Mouse (Mus musculus): ENCODE measurements around the gene Vsig2.

Gene Vsig2

DNA sequence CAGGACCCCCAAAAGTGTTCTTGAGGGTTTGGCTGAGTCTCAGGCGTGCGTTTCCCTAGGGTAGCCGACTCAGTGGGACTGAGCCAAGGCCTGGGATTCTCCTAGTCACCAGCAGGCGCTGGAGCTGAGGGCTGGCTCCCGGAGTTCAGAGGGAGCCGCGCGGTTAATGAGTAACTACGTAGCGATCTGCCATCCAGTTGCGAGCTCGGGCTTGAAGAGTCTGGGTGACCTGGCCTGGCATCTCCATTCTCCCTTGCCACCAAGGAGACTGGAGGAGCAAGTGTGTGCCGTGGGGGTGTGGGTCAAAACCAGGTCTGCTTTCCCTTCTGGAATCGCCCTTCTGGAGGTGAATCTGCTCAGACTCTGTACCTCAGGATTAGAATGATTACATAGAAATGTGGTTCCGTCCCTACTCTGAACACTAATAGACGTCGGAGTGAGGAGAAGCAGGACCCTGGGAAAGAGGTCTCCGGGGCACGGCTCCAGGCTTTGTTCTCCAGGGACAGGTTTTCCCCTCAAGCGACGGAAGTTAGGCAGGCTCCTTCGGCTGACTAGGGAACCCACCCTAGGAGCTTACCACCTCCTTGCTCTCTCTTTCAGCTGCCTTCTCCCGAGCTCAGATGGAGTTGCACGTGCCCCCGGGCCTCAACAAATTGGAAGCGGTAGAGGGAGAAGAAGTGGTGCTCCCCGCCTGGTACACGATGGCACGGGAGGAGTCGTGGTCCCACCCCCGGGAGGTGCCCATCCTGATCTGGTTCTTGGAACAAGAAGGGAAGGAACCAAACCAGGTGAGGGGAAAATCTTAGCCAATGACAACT lies 8.0 kb upstream of the Vsig2 start:
- DNase-seq (ENCODE audit: inconsistent ontology term) = peak; percentile 80

DNA sequence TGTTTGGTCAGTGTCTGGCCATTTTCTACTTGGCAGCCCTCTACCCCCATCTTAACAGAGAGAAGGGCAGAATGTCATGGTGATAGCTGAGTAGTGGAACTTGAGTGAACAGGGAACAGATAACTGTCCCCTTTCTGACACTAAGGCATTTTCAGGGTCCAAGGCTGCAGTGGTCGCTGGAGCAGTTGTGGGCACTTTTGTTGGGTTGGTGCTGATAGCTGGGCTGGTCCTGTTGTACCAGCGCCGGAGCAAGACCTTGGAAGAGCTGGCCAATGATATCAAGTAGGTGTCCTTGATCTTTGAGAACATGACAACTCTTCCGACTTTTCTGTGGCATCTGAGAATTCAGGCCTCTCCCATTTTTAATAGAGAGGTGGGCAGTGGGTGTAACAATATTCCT lies 2.2 kb upstream of the Vsig2 start:
- no peak for DNase-seq (ENCODE audit: inconsistent ontology term)

DNA sequence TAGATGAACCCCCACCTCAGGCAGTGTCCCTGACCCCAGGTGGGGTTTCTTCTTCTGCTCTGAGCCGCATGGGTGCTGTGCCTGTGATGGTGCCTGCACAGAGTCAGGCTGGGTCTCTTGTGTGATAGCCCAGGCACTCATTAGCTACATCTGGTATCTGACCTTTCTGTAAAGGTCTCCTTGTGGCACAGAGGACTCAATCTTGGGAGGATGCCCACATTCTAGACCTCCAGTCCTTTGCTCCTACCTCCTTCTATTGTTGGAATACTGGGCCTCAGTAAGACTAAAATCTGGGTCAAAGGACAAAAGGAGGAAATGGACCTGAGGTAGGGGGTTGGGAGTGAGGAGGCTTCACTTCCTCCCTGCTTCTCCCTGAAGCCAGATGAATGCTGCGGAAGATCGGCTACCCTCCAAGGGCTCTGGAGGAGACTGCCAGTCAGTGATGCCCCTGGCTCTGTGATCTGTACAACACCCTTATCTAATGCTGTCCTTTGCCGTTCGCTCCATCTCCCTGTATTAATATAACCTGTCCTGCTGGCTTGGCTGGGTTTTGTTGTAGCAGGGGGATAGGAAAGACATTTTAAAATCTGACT lies 1.3 kb upstream of the Vsig2 start:
- DNase-seq (ENCODE audit: inconsistent ontology term) = peak; percentile 58

DNA sequence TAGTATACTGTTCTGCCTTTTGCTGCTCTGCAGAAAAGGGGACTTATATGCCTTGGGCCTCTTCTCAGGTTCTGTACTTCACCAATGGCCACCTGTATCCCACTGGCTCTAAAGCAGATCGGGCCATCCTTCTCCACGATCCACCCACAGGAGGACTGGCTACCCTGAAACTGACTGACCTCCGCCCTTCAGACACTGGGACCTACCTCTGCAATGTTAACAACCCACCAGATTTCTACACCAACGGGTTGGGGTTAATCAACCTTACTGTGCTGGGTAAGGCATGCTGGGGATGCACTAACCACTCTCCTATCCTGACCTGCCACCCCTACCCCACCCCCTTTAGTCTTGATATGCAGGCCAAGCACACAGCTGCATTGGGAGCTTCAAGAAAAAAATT lies 1.2 kb downstream of the Vsig2 start:
- DNase-seq (ENCODE audit: inconsistent ontology term) = no peak

DNA sequence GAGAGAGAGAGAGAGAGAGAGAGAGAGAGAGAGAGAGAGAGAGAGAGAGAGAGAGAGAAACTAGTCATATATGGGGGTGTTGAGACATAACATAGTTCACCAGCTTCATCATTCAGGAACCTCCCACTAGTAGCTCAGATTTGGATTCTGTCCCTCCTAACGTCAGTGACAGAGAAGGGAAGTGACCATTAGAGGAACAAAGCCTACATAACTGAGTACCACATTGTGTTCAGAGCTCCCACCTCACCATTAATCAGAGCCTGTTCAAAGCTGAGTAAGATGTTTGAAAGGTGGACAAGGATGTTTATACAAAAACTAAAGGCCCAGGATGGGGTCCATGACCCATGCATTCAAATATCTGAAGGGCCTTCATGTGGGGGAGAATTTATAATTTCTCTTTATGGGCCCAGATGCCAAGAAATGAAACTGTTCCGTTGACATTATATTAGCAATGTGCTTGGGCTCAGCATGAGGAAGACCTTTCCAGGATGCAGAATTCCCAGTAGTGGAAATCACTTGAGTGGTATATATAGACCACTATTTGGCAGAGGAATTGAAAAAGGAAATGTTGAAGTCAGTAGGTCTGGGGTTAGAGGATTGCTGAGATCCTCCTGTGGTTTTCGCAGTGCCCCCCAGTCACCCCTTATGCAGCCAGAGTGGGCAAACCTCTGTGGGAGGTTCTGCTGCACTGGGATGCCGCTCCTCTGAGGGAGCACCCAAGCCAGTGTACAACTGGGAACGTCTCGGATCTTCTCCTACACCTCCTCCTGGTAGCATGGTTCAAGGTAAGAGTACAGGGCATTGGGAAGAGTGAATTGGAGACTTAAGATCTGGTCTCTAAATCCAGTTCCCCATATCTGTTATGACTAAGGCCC lies 1.9 kb downstream of the Vsig2 start:
- no peak for DNase-seq (ENCODE audit: inconsistent ontology term)

DNA sequence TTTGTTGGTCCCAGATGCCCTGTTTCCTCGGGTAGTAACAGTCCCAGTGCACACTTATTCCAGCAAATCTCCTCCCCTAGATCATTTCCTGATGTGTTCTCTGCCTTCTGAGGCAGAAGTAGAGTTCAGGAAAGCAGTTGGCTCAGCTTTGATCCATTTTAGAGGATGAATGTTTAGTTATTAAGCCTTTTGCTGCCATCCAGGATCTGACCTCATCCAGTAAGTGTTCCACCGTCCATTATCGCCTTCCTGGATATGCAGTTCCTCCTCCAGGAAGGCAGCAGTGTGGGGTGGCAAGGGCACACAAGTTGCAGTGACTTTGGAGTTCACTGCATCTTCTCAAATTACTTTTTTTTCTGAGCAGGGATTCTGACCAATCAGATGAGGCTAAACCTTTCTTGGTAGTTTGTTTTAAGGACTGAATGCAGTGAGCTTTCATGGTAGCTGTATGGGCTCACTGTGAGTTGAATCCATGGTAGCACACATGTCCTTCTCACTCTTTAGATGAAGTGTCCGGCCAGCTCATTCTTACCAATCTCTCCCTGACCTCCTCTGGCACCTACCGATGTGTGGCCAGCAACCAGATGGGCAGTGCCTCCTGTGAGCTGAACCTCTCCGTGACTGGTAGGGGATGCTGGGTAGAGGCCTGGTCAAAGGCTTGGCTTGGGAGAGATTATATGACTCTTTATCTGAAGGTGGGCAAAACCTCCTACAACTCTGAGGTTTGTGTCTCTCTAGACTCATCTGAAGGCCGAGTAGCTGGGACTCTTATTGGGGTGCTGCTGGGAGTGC lies 3.0 kb downstream of the Vsig2 start:
- DNase-seq (ENCODE audit: inconsistent ontology term) = no peak

DNA sequence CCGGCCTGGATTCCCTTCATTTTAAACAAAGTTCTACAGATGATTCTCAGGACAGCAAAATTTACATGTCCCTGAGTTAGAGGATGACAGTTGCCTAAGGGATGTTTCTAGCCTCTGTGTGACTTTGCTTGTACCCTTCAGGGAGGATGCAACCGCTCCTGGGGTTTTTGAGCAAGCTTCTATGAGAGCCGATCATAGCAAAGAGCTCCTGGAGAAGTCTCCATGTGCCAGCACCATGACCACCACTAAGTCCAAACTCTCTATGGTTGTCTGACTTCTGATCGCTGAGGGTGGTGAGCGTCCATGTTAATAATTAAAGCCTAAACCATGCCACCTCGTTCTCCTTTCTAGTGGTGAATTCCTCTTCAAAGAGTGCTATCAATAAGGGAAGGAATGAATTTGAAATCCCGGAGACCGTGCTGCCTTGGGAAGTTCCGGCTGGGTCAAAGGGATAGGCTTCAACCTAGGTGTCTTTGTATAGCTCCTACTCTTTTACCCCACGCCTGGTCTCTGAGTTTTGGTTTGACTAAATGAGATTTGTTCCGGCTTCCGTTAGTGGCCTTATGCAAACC lies 4.9 kb downstream of the Vsig2 start:
- no peak for DNase-seq (ENCODE audit: inconsistent ontology term)

DNA sequence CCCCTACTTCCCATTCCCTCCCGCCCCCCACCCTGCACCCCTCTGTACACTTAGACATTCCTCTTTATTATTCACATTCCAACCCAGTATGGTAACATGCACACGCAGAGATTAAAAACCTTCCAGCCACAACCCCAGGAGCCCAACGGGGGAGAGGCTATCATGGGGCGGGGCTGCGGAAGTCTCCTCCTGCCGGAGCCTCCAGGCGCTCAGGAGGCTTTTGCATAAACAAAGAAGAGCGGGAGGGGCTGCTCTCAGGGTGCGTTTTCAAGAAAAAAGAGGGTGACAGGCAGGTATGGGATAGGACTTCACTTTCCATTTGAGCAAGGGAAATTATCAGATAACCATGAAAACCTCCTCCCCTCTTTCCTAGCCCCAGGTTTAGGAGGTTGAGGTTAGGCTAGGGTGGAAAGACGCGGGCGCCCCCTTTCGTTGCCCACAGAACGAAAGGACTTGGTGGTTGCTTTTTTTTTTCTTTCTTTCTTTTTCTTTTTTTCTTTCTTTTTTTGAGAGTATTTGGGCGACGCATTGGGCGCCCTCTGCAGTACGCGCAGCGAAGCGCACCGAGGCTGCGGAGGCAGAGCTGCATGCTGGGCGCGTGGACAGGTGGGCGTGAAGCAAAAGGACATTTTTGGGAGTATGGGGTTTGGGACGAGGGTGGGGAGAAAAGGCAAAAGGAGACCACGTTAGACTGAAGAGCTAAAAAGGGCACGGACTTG lies 5.6 kb downstream of the Vsig2 start:
- peak; percentile 71 for DNase-seq (ENCODE audit: inconsistent ontology term)

DNA sequence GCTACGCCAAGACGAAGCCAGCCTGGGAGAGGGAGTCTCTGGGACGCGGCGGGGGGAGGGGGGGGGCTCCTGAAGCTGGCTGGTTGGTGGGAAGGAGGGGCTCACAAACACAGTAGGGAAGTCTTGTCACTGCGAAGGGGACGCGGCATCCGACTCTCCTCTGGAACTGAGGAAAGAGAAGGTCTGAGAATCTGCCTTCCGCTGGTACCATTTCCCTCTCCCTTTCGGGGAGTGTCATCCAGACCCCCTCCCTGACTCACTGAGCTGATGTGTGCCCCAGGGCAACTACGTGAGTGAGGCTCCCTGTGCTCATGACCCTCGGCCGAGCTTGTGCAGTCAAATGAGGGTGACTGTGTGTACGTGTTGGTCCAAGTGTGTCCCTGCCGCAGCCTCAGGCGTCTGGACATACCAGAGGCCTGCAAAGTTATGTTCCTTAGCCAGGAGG lies 6.1 kb downstream of the Vsig2 start:
- DNase-seq (ENCODE audit: inconsistent ontology term) = no peak

DNA sequence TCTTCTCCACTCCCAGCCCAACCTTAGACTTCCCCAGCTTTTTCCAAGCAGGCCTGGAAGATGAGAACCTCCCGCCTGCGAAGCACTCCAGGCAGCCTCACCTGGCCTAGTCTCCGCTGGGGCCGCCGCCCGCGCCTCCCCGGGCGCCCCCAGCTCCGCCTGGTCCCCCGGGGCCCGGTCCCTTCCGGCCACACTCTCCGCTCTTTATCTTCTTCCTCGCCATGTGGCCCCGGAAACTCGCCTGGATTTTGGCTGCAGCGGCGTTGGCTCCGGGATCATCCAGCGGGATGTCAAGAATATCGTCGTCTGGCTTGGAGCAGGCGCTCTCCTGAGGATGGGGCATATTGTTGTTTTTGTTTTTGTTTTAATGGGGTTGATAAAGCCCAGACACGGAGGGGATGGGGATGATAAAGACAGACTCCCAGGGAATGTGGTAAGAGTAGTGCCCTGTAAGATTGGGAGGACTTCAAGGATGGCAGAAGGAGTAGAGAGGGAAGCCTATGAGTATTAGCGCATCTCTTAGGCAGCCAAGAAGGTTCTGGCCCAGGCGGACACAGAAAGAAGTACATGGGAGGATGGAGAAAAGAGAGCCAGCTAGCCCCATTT lies 6.9 kb downstream of the Vsig2 start:
- DNase-seq (ENCODE audit: inconsistent ontology term) = no peak

DNA sequence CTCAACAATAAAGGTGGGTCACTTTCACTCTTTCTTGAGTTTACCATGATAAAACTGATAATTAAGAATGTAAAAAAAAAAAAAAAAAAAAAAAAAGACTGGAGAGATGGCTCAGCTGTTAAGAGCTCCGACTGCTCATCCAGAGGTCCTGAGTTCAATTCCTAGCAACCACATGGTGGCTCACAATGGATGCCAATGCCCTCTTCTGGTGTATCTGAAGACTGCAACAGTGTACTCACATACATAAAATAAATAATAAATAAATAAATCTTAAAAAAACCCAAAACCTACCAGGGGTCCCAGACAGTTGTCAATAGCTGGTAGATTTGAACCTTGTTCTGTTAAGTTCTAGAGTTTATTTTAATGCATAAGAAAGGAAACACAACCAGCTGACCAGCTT lies 7.8 kb downstream of the Vsig2 start:
- DNase-seq (ENCODE audit: inconsistent ontology term) = no peak

DNA sequence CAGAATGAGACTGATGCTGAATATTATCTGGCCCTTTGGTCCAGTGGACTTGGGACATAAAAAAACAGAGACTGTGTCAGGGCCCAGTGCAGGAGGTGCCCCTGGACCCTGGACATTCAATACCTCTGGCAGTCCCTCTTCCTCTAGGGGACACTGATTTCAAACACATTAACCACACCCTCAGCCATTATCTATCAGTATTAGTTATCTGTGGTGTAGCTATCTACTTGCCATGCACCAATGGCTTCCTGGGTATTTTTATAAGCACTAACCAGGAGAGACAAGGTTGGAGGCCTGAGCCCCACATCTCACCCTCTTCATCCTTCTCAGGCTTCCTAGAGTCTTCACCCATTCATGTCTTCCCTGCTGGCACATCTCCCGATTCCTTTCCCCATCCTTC lies 11.4 kb downstream of the Vsig2 start:
- no peak for DNase-seq (ENCODE audit: inconsistent ontology term)

DNA sequence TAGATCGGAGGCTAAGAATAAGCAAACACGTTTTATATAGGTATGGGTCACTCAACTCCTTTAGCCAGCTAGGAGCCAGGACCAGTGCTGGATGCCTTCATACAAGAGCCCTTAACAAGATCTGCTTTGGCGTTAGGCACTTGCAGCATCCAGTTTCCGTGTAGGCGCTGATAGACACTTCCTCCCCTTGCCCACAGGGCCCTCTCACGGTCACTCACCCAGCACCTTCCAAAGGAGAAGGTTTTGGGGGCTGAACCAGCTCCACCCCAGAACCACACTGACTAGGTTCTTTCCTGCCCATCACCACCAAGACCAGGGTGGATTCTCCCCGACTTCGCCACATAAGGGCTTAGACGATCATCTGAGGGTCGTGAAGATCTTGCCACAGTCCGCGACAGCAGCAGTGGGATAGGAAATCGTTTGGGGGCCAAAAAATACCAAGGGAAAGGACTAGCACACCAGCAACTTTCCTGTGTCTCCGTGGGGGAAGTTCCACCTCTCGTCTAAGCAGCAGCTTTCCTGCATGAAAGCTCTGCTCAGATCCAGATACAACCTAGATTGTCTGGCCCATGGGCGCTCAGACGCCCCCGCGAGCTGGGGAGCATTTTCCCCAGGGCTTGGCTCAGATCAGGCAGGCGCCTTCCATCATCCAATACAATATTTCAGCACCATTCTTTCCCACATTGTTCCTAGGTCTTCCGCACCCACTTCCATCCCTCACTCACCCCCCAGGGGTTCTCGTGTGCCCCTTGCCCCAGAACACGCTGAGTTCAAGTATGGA lies 12.9 kb downstream of the Vsig2 start:
- DNase-seq (ENCODE audit: inconsistent ontology term) = no peak

DNA sequence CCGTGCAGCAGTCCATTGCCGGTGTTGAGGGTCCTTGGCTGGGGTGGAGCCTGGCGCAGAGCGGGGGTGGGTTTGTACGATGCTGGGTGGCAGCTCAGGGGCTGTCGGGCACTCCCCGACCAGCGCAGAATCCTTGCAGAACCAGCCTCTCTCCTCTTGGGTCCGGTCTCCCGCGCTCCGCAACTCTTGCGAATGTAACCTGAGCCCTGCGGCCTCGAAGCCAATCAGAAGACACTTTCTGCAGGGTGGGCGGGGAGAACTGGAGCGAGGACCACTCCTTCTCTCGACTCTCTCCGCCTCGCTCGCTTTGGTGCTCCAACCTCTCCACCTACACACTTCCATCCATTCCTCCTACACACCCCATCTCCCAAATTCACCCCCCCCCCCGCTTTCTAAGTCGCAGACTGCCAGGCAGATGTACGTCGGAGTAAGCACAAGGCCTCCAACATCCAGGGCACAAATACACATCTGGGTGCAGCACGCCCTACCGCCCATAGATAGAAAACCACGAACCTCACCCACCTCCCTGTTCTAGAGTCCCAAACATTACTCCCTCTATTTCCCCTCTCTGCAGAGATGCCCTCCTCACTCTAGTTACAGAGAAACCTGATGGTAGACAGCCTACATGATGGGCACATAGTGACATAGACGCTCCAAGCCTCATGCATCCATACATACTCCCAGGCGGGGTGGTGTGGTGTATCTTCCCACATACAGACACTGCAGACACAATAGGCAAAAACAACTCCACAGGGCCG lies 13.7 kb downstream of the Vsig2 start, which contains the start of gene Nrgn:
Gene Nrgn, minus strand, starts transcription at position 369 of the 758 bp plus-strand sequence.
- peak; percentile 86 for DNase-seq (ENCODE audit: inconsistent ontology term)

DNA sequence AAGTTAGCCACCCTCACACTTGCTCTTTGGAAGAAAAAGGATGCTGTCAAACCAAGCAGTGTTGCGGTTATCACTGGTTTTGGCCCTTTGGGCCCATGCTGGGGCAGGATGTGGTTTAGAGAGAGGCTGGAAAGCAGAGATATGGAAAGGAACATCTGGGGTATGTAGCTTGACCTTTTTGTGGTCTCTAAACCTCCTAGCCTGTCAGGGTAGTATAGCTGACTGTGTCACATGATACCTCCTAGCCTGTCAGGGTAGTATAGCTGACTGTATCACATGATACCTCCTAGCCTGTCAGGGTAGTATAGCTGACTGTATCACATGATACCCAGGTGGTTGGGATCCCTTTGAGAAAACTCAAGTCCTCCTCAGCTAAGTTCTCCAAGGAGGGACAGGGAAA lies 15.2 kb downstream of the Vsig2 start:
- DNase-seq (ENCODE audit: inconsistent ontology term) = no peak

DNA sequence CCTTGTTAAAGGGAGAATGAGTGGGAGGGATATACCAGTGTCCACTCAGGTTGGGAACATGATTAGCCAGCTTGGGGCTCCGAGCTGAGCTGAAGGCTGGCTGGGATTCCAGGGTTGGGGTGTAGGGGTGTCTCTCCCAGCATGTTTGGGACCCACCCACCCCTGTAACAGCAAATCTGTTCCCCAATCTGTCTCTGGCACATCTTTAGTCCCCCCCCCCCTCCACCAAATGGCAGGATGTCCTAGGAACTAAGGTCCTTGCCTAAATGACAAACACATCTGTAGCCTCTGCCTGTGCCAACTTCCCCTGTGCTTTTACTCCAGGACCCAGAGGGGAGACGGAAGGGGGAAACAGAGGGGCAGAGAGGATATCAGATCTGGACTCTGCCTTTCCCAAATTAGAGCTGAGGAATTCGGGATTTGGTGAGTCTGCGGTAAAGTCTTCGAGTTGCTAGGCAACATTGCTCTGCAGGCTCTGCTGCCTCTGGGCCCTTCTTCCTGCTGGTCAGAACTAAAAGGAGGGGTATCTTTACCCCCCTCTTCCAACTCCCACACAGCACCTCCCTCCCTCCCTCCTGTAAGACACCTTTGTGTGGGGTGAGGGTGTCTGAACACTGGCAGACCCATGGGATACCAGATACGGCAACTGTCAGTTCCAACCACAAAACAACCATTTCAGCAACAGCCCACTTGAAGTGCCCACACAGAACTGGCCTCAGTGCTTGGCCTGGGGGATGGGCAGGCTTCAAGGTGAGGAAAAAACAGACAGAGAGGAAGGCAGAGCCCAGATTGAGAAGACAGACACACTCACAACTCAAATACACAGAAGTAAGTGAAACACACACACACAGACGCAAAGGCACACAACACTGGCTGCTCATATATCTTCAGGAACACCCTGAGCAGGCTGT lies 16.0 kb downstream of the Vsig2 start, which contains the start of gene Siae:
Gene Siae, plus strand, starts transcription at position 861 of the 911 bp plus-strand sequence.
- no peak for DNase-seq (ENCODE audit: inconsistent ontology term)

DNA sequence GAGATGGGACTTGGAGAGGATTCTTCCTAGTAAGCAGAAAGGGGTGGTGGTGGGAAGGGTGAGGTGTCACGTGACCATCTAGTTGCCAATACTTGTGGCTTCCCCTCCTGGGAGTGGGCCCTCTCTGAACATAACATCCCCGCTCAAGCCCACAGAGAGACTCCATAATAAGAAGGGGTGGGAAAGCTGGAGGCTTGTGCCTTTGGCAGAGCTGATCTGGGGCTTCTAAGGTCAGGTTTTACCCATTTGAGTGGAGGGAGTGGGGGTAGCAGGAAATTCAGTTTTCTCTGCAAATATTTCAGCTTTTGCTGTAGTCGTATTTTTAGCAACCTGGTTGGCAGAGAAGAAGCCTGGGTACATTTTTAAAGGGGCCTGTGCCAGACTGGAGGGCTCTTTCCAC lies 17.3 kb downstream of the Vsig2 start:
- DNase-seq (ENCODE audit: inconsistent ontology term) = no peak
